Mouse (Mus musculus): Measurements from ENCODE around the gene Rac2. TPM values are rescaled to one million over a fixed set of nuclear protein-coding genes. Genes with fewer than 3 reads are reported as not detected.

Rac2 gene
- total and polyA plus RNA-seq, 3 experiments, result 160 to 942 (median 453) TPM

GRCm38 (mm10) chr15:78549189-78549734, 23.3 kb downstream of the Rac2 start:
- TF ChIP-seq CHD2 (IDR thresholded peaks at IDR 0.05; ENCODE audit: low read length), result no peak
- no peak for TF ChIP-seq RCOR1 (conservative IDR thresholded peaks at IDR 0.05; ENCODE audit: low read depth, low read length)
- no peak for TF ChIP-seq ELF1 (IDR thresholded peaks at IDR 0.05; ENCODE audit: low read depth, low read length)
- TF ChIP-seq NELFE (IDR thresholded peaks at IDR 0.05; ENCODE audit: low read depth, low read length), result no peak
- no peak for TF ChIP-seq ZC3H11A (IDR thresholded peaks at IDR 0.05; ENCODE audit: low read depth, low read length)
- no peak for TF ChIP-seq MAZ (IDR thresholded peaks at IDR 0.05; ENCODE audit: low read depth, low read length)
- TF ChIP-seq HCFC1 (IDR thresholded peaks at IDR 0.05; ENCODE audit: low read depth, low read length), result no peak
- TF ChIP-seq POLR2AphosphoS2 (IDR thresholded peaks at IDR 0.05; ENCODE audit: low read depth, low read length), result no peak
- no peak for TF ChIP-seq MAX (IDR thresholded peaks at IDR 0.05; ENCODE audit: low read length)
- TF ChIP-seq JUN (IDR thresholded peaks at IDR 0.05; ENCODE audit: insufficient read depth, low read depth, low read length), result no peak
- TF ChIP-seq MEF2A (IDR thresholded peaks at IDR 0.05; ENCODE audit: borderline replicate concordance, low read depth, low read length), result no peak
- dilution Hi-C loops (cut with MboI; ENCODE audit: extremely low pct_ligation_motif_present, extremely low pct_unique_long_range_greater_than_20kb, low sequenced_read_pairs), result no loop called here

GRCm38 (mm10) chr15:78548711-78549110, 23.9 kb downstream of the Rac2 start:
- no peak for TF ChIP-seq POLR2AphosphoS2 (IDR thresholded peaks at IDR 0.05; ENCODE audit: low read depth, low read length)
- TF ChIP-seq ZKSCAN1 (IDR thresholded peaks at IDR 0.05; ENCODE audit: borderline replicate concordance, low read depth, low read length), result no peak
- TF ChIP-seq ZMIZ1 (IDR thresholded peaks at IDR 0.05; ENCODE audit: low read depth, low read length), result no peak
- no peak for TF ChIP-seq ZC3H11A (IDR thresholded peaks at IDR 0.05; ENCODE audit: low read depth, low read length)
- TF ChIP-seq NELFE (IDR thresholded peaks at IDR 0.05; ENCODE audit: low read depth, low read length), result no peak
- TF ChIP-seq GABPA (IDR thresholded peaks at IDR 0.05; ENCODE audit: insufficient replicate concordance, low read depth, low read length), result no peak
- TF ChIP-seq POLR2A (IDR thresholded peaks at IDR 0.05; ENCODE audit: low read depth, low read length), result no peak
- TF ChIP-seq USF2 (conservative IDR thresholded peaks at IDR 0.05; ENCODE audit: low read depth, low read length), result no peak
- TF ChIP-seq MXI1 (IDR thresholded peaks at IDR 0.05; ENCODE audit: low read depth, low read length), result no peak
- TF ChIP-seq MAX (IDR thresholded peaks at IDR 0.05; ENCODE audit: low read length), result no peak
- no peak for TF ChIP-seq MEF2A (IDR thresholded peaks at IDR 0.05; ENCODE audit: borderline replicate concordance, low read depth, low read length)
- TF ChIP-seq ZNF384 (IDR thresholded peaks at IDR 0.05; ENCODE audit: low read depth, low read length), result no peak
- TF ChIP-seq SIN3A (IDR thresholded peaks at IDR 0.05; ENCODE audit: low read length), result no peak
- TF ChIP-seq CTCF (conservative IDR thresholded peaks at IDR 0.05 in 1 of 2, IDR thresholded peaks at IDR 0.05 in 1 of 2; ENCODE audit: low read depth in 2 of 2, low read length in 2 of 2), result no peak
- no peak for TF ChIP-seq ELF1 (IDR thresholded peaks at IDR 0.05; ENCODE audit: low read depth, low read length)
- no peak for TF ChIP-seq JUN (IDR thresholded peaks at IDR 0.05; ENCODE audit: insufficient read depth, low read depth, low read length)
- TF ChIP-seq PAX5 (IDR thresholded peaks at IDR 0.05; ENCODE audit: low read length), result no peak
- no peak for TF ChIP-seq RAD21 (IDR thresholded peaks at IDR 0.05; ENCODE audit: low read depth, low read length)
- no peak for TF ChIP-seq SMC3 (IDR thresholded peaks at IDR 0.05; ENCODE audit: low read depth, low read length)
- no peak for TF ChIP-seq TBP (conservative IDR thresholded peaks at IDR 0.05; ENCODE audit: low read depth, low read length)
- Histone ChIP-seq H3K4me2 (ENCODE audit: insufficient read depth, low read depth, poor library complexity, severe bottlenecking) (no peak overlapping the region), H3K4me3 (replicated peaks in 1 of 3; ENCODE audit: low read depth in 2 of 3, low read length in 2 of 3, poor library complexity in 1 of 3) (no peak overlapping the region), H3K9me3 (replicated peaks; ENCODE audit: low read length) (peaks cover 34% of the 10 kb centered on the region), H3K36me3 (replicated peaks in 1 of 2; ENCODE audit: control insufficient read depth in 1 of 2, insufficient read depth in 1 of 2, low read length in 1 of 2) (no peaks in the 10 kb centered on the region), H3K9ac (ENCODE audit: insufficient read depth, low read depth) (no peak overlapping the region), H3K27ac (ENCODE audit: insufficient read depth, low read depth) (no peak overlapping the region), H3K27me3 (replicated peaks) (peaks cover 2% of the 10 kb centered on the region), H3K4me1 (ENCODE audit: control insufficient read depth in 1 of 2, insufficient read depth in 2 of 2) (peaks cover 22 to 37% of the 10 kb centered on the region in 2 experiments), H3K79me2 (replicated peaks; ENCODE audit: control insufficient read depth, extremely low read depth, insufficient read depth, poor library complexity, severe bottlenecking) (no peaks in the 10 kb centered on the region)
- DNase-seq (ENCODE audit: extremely low read depth), result no peak
- in situ Hi-C loops (cut with MboI; ENCODE audit: low pct_ligation_motif_present, low pct_unique_long_range_greater_than_20kb, low sequenced_read_pairs), result loop anchor here (25.0 kb wide), 2 partner anchors 361 to 586 kb away; partner anchors contain the start of genes Eif3d and Foxred2
- dilution Hi-C loops (cut with MboI; ENCODE audit: extremely low pct_ligation_motif_present, extremely low pct_unique_long_range_greater_than_20kb, low sequenced_read_pairs), result no loop called here

More at GRCm38 (mm10) chr15:78549189-78549734, 23.3 kb downstream of the Rac2 start:
- H3K9me3 ChIP-seq (replicated peaks; ENCODE audit: low read length), result peaks cover 34% of the 10 kb centered on the region
- peaks cover 2% of the 10 kb centered on the region for H3K27me3 ChIP-seq (replicated peaks)
- in situ Hi-C loops (cut with MboI; ENCODE audit: low pct_ligation_motif_present, low pct_unique_long_range_greater_than_20kb, low sequenced_read_pairs), result loop anchor here (25.0 kb wide), 2 partner anchors 362 to 587 kb away; partner anchors contain the start of genes Eif3d and Foxred2
- H3K4me1 ChIP-seq (ENCODE audit: control insufficient read depth in 1 of 2, insufficient read depth in 2 of 2), result peaks cover 19 to 37% of the 10 kb centered on the region in 2 experiments
- H3K9ac ChIP-seq (ENCODE audit: insufficient read depth, low read depth), result no peak overlapping the region
- H3K4me3 ChIP-seq (replicated peaks in 1 of 3; ENCODE audit: low read depth in 2 of 3, low read length in 2 of 3, poor library complexity in 1 of 3), result no peak overlapping the region
- H3K36me3 ChIP-seq (replicated peaks in 1 of 2; ENCODE audit: control insufficient read depth in 1 of 2, insufficient read depth in 1 of 2, low read length in 1 of 2), result no peaks in the 10 kb centered on the region
- no peak for DNase-seq (ENCODE audit: extremely low read depth)
- H3K79me2 ChIP-seq (replicated peaks; ENCODE audit: control insufficient read depth, extremely low read depth, insufficient read depth, poor library complexity, severe bottlenecking), result no peaks in the 10 kb centered on the region
- H3K4me2 ChIP-seq (ENCODE audit: insufficient read depth, low read depth, poor library complexity, severe bottlenecking), result no peak overlapping the region
- H3K27ac ChIP-seq (ENCODE audit: insufficient read depth, low read depth), result no peak overlapping the region

Data from CH12.LX (cell line).